Mouse (Mus musculus): Measurements from ENCODE around the gene Gm16181. TPM values are rescaled to one million over a fixed set of nuclear protein-coding genes. Genes with fewer than 3 reads are reported as not detected.

The Gm16181 gene
- polyA plus RNA-seq, 1 experiment from 2014 or later = not detected

DNA sequence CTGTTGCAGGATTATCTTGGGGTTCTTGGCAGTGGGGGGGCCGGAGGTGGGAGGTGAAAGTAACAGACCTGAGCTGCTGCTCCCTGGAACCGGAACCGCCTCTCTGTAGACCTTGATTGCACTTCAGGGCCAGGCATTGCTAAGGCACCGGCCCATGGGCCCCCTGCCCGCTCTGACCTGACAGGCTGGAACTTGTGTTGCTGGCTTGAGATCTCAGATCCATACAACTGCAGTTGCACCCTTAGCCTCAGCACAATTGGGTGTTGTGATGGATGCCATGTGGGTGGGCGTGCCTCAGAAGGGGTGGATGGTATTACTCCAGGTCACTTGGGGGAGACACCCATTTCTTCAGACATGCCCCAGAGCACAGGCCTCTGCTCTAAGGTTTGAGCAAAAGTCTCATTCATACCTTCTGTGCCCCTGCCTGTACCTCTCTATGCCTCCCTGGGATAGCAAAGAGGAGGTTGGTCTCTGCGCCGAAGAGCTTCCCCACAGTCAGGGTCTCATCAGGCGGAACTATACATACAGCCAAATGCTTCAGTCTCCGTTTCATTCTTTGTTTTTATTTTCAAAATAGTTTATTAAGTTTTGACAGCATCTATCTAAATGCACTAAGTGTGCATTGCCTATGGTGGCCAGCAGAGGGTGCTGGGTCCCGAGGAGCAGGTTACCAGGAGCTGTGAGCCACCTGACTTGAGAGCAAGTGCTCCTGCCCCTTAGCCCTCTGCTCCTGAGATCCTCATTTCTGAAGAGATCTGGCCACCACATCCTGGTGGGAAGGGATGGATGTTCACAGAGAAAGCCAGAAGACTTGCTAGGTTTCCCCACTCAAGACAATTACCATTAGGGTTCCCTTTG, 33.8 kb downstream of the Gm16181 start:
- peak; percentile 73 for DNase-seq
- WGBS = 58% methylated on average over 11 of the region's 11 CpGs
- H3K9me3 ChIP-seq (ENCODE audit: control insufficient read depth, low read length) = no peaks in the 10 kb centered on the region
- H3K36me3 ChIP-seq (ENCODE audit: control insufficient read depth, insufficient read depth, low read length) = peaks cover 48% of the 10 kb centered on the region
- peak; percentile 21; the same call in 1 of the 2 replicates for ATAC-seq (ENCODE audit: low FRiP score, low TSS enrichment)
- H3K9ac ChIP-seq (replicated peaks; ENCODE audit: low read length) = no peak overlapping the region
- H3K4me1 ChIP-seq (ENCODE audit: control insufficient read depth, insufficient read depth, low read length) = no peaks in the 10 kb centered on the region
- H3K4me2 ChIP-seq (ENCODE audit: low read length) = no peak overlapping the region
- no peaks in the 10 kb centered on the region for H3K27me3 ChIP-seq (ENCODE audit: control insufficient read depth, insufficient read depth, low read length)
- H3K4me3 ChIP-seq (replicated peaks; ENCODE audit: low read depth, low read length) = no peak overlapping the region
- H3K27ac ChIP-seq (replicated peaks; ENCODE audit: low read depth, low read length) = no peak overlapping the region

DNA sequence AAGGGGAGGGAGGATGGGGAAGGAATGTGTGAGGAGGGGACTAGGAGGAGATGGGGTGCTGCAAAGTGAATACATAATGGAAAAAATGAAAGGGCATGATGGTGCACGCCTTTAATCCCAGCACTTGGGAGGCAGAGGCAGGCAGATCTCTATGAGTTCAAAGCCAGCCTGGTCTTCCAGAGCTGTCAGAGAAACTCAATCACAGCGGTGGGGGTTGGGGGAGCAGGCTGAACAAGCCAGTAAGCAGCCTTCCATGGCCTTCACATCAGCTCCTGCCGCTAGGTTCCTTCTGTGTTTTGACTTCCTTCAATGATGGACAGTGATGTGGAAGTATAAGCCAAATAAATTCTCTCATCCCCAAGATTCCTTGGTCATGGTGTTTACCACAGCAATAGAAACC, 34.7 kb downstream of the Gm16181 start:
- H3K4me1 ChIP-seq (ENCODE audit: control insufficient read depth, insufficient read depth, low read length) = no peaks in the 10 kb centered on the region
- H3K9ac ChIP-seq (replicated peaks; ENCODE audit: low read length) = no peak overlapping the region
- no peaks in the 10 kb centered on the region for H3K27me3 ChIP-seq (ENCODE audit: control insufficient read depth, insufficient read depth, low read length)
- no peak for DNase-seq
- H3K9me3 ChIP-seq (ENCODE audit: control insufficient read depth, low read length) = no peaks in the 10 kb centered on the region
- H3K36me3 ChIP-seq (ENCODE audit: control insufficient read depth, insufficient read depth, low read length) = peaks cover 40% of the 10 kb centered on the region
- H3K27ac ChIP-seq (replicated peaks; ENCODE audit: low read depth, low read length) = no peak overlapping the region
- H3K4me3 ChIP-seq (replicated peaks; ENCODE audit: low read depth, low read length) = no peak overlapping the region
- WGBS = 65% methylated on average over 3 of the region's 3 CpGs
- no peak overlapping the region for H3K4me2 ChIP-seq (ENCODE audit: low read length)
- ATAC-seq (ENCODE audit: low FRiP score, low TSS enrichment) = no peak

DNA sequence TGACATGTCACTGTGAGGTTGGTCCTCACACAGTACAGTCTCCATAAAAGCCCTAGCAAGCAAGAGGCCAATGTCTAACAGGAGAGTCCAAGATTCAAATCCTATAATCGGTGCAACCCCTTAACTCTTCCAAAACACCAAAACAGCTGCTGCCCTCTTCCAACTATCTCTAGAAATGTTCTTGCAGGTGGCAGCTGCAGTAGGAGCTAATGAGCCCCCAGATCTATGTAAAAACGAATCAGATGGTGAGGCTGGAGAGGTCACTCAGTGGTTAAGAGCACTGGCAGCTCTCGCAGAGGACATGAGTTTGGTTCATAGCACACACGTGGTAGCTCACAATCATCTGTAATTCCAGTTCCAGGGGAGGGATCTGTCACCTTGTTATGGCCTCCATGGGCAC, 35.1 kb downstream of the Gm16181 start:
- no peak overlapping the region for H3K9ac ChIP-seq (replicated peaks; ENCODE audit: low read length)
- no peak overlapping the region for H3K4me3 ChIP-seq (replicated peaks; ENCODE audit: low read depth, low read length)
- DNase-seq (no peak), ATAC-seq (ENCODE audit: low FRiP score, low TSS enrichment) (no peak)
- 68% methylated on average over 4 of the region's 4 CpGs for WGBS
- no peaks in the 10 kb centered on the region for H3K9me3 ChIP-seq (ENCODE audit: control insufficient read depth, low read length)
- H3K27ac ChIP-seq (replicated peaks; ENCODE audit: low read depth, low read length) = no peak overlapping the region
- no peaks in the 10 kb centered on the region for H3K27me3 ChIP-seq (ENCODE audit: control insufficient read depth, insufficient read depth, low read length)
- peaks cover 36% of the 10 kb centered on the region for H3K36me3 ChIP-seq (ENCODE audit: control insufficient read depth, insufficient read depth, low read length)
- H3K4me2 ChIP-seq (ENCODE audit: low read length) = no peak overlapping the region
- no peaks in the 10 kb centered on the region for H3K4me1 ChIP-seq (ENCODE audit: control insufficient read depth, insufficient read depth, low read length)

DNA sequence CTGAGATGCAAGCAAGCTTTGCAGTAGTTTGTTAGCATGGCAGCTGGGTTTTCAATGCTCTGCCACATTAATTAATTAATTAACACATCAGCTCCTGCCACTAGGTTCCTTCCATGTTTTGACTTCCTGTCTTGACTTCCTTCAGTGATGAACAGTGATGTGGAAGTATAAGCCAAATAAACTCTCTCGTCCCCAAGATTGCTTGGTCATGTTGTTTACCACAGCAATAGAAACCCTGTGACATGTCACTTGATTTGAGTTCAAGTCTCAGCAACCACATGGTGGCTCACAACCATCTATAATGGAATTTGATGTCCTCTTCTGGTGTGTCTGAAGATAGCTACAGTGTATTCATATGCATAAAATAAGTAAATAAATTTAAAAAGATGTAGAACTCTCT, 36.7 kb downstream of the Gm16181 start:
- DNase-seq (no peak), ATAC-seq (ENCODE audit: low FRiP score, low TSS enrichment) (no peak)

DNA sequence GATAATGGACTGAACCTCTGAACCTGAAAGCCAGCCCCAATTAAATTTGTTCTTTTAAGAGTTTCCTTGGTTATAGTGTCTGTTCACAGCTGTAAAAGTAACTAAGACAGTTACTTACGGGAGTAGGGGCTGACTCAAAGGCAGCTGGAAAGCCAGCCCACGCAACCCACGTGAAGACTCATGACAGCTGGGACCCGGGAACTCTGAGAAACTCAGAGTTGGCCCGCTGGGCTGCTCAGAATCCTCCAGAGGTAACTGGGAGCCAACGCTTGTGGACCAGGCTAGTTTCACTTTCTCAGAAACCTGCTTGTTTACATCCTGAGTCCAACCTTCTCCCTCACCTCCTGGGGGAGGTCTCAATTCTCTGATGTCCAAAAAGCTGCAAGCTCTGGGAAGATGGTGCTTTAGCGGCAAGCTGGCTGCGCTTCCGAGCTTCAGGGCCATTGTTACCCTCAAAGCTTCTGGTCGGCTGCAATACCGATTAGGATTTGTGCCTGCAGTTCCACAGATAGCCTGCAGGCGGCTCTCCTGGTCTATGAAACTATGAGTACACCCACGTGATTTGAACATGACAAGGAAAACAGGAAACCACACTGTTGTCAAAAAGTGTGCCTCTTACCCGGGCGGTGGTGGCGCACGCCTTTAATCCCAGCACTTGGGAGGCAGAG, 37.3 kb downstream of the Gm16181 start:
- Histone ChIP-seq H3K27me3 (ENCODE audit: control insufficient read depth, insufficient read depth, low read length) (no peaks in the 10 kb centered on the region), H3K4me1 (ENCODE audit: control insufficient read depth, insufficient read depth, low read length) (no peaks in the 10 kb centered on the region), H3K4me3 (replicated peaks; ENCODE audit: low read depth, low read length) (no peak overlapping the region), H3K9me3 (ENCODE audit: control insufficient read depth, low read length) (no peaks in the 10 kb centered on the region), H3K9ac (replicated peaks; ENCODE audit: low read length) (no peak overlapping the region), H3K27ac (replicated peaks; ENCODE audit: low read depth, low read length) (no peak overlapping the region), H3K4me2 (ENCODE audit: low read length) (peak overlapping the region; percentile 32), H3K36me3 (ENCODE audit: control insufficient read depth, insufficient read depth, low read length) (peaks cover 13% of the 10 kb centered on the region)
- DNase-seq (peak; percentile 93), ATAC-seq (ENCODE audit: low FRiP score, low TSS enrichment) (no peak)
- WGBS = 13% methylated on average over 17 of the region's 17 CpGs

More for the DNA sequence above, 36.7 kb downstream of the Gm16181 start:
- Histone ChIP-seq H3K36me3 (ENCODE audit: control insufficient read depth, insufficient read depth, low read length) (peaks cover 19% of the 10 kb centered on the region), H3K9me3 (ENCODE audit: control insufficient read depth, low read length) (no peaks in the 10 kb centered on the region), H3K9ac (replicated peaks; ENCODE audit: low read length) (no peak overlapping the region), H3K4me2 (ENCODE audit: low read length) (no peak overlapping the region), H3K4me1 (ENCODE audit: control insufficient read depth, insufficient read depth, low read length) (no peaks in the 10 kb centered on the region), H3K27me3 (ENCODE audit: control insufficient read depth, insufficient read depth, low read length) (no peaks in the 10 kb centered on the region), H3K27ac (replicated peaks; ENCODE audit: low read depth, low read length) (no peak overlapping the region), H3K4me3 (replicated peaks; ENCODE audit: low read depth, low read length) (no peak overlapping the region)
- WGBS = 82% methylated on average over 1 of the region's 1 CpGs

DNA sequence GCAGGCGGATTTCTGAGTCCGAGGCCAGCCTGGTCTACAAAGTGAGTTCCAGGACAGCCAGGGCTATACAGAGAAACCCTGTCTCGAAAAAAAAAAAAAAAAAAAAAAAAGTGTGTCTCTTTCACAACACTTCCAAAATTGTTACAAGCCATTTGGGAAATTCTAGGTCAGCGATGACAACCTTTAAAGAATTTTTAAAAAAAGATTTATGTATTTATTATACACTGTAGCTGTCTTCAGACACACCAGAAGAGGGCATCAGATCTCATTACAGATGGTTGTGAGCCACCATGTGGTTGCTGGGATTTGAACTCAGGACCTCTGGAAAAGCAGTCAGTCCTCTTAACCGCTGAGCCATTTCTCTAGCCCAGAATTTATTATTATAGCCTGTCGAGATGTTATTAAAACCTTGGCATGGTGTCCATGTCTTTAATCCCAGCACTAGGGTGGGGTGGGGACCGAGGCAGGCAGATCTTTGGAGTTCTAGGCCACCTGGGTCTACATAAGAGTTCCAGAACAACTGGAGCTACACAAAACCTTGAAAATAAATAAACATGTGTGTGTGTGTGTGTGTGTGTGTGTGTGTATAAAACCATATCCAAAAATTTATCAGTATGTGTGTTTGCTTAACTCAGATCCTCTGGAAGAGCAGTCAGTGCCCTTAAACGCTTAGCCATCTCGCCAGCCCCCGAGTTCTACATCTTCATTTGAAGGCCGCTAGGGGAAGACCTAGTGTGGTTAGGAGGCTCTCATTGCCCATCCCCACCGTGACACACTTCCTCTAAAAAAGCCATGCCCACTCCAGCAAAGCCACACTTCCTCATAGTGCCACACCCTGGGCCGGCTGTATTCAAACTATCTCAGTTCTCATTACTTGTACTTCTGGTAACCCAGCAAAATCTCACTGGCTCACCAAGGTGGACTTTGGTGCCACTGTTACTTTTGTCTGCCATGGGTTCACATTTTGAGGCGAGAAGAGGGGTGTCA, 38.2 kb downstream of the Gm16181 start:
- no peak overlapping the region for H3K9ac ChIP-seq (replicated peaks; ENCODE audit: low read length)
- H3K9me3 ChIP-seq (ENCODE audit: control insufficient read depth, low read length) = no peaks in the 10 kb centered on the region
- WGBS = 68% methylated on average over 13 of the region's 14 CpGs
- peaks cover 1% of the 10 kb centered on the region; the same call in 1 of the 2 replicates for H3K27me3 ChIP-seq (ENCODE audit: control insufficient read depth, insufficient read depth, low read length)
- DNase-seq (no peak), ATAC-seq (ENCODE audit: low FRiP score, low TSS enrichment) (no peak)
- no peaks in the 10 kb centered on the region for H3K4me1 ChIP-seq (ENCODE audit: control insufficient read depth, insufficient read depth, low read length)
- H3K27ac ChIP-seq (replicated peaks; ENCODE audit: low read depth, low read length) = no peak overlapping the region
- H3K4me3 ChIP-seq (replicated peaks; ENCODE audit: low read depth, low read length) = no peak overlapping the region
- H3K36me3 ChIP-seq (ENCODE audit: control insufficient read depth, insufficient read depth, low read length) = peaks cover 5% of the 10 kb centered on the region
- no peak overlapping the region for H3K4me2 ChIP-seq (ENCODE audit: low read length)

DNA sequence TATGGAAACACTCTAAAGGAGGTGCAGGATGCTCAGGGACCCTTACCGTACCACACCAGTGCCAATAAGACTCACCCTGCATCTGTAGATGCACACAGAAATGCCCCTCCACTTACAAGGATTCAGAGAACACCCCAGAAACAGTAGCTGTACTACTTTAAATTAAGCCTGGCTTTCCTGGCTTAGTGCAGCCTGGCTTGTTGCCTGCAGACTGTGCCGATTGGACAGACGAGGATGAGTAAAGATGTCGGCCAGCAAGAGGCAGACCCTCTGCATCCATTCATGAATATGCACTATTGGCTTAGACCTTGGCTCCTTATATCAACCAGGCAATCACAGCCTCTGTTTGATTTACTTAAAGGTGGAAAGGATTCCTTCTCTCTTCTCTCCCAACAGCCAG, 39.0 kb downstream of the Gm16181 start:
- ATAC-seq (ENCODE audit: low FRiP score, low TSS enrichment) = no peak
- Histone ChIP-seq H3K4me2 (ENCODE audit: low read length) (no peak overlapping the region), H3K27me3 (ENCODE audit: control insufficient read depth, insufficient read depth, low read length) (peaks cover 4% of the 10 kb centered on the region; the same call in 1 of the 2 replicates), H3K27ac (replicated peaks; ENCODE audit: low read depth, low read length) (no peak overlapping the region), H3K9me3 (ENCODE audit: control insufficient read depth, low read length) (no peaks in the 10 kb centered on the region), H3K4me1 (ENCODE audit: control insufficient read depth, insufficient read depth, low read length) (no peaks in the 10 kb centered on the region), H3K9ac (replicated peaks; ENCODE audit: low read length) (no peak overlapping the region), H3K4me3 (replicated peaks; ENCODE audit: low read depth, low read length) (no peak overlapping the region), H3K36me3 (ENCODE audit: control insufficient read depth, insufficient read depth, low read length) (no peaks in the 10 kb centered on the region)
- DNase-seq = no peak
- WGBS = 71% methylated on average over 4 of the region's 4 CpGs

DNA sequence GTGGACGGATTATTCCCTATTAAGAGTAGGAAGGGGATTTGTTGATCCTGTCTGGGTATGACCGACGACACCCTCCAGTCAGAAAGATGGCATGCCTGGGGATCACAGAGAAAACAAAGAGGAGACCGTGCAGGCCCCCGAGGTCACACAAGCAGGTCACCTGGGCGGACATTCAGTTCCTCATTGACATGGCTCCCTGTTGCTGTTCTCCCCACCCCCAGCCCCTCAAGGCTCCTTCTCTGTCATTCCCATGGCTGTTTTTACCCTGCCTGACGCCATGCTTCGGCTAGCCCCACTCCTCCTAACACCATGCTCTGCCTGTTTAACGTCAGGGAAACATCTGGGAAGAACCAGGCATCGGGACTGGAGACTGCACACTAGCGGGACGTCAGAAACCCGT, 41.0 kb downstream of the Gm16181 start:
- Histone ChIP-seq H3K4me1 (ENCODE audit: control insufficient read depth, insufficient read depth, low read length) (no peaks in the 10 kb centered on the region), H3K9me3 (ENCODE audit: control insufficient read depth, low read length) (no peaks in the 10 kb centered on the region), H3K4me3 (replicated peaks; ENCODE audit: low read depth, low read length) (no peak overlapping the region), H3K27me3 (ENCODE audit: control insufficient read depth, insufficient read depth, low read length) (peaks cover 4% of the 10 kb centered on the region; the same call in 1 of the 2 replicates), H3K27ac (replicated peaks; ENCODE audit: low read depth, low read length) (no peak overlapping the region), H3K36me3 (ENCODE audit: control insufficient read depth, insufficient read depth, low read length) (no peaks in the 10 kb centered on the region), H3K9ac (replicated peaks; ENCODE audit: low read length) (no peak overlapping the region), H3K4me2 (ENCODE audit: low read length) (no peak overlapping the region)
- no peak for DNase-seq
- no peak for ATAC-seq (ENCODE audit: low FRiP score, low TSS enrichment)
- WGBS = 65% methylated on average over 13 of the region's 13 CpGs

Measured in midbrain, embryonic 14.5 days (tissue).